Mouse (Mus musculus): ENCODE measurements at regions not wholly inside any gene's neighbourhood (a gene's known extent, or its start where the extent isn't known, plus 50 kb on each side); places are given as distances from the start of the nearest gene placed in this dataset.
A peak's percentile ranks its signal among the peaks of the same experiment; 100 is the strongest.
"Not testable (repeated sequence)": the region's sequence is repeated elsewhere in the genome, so short reads cannot be mapped to it uniquely, and the experiment has no call there.

DNA sequence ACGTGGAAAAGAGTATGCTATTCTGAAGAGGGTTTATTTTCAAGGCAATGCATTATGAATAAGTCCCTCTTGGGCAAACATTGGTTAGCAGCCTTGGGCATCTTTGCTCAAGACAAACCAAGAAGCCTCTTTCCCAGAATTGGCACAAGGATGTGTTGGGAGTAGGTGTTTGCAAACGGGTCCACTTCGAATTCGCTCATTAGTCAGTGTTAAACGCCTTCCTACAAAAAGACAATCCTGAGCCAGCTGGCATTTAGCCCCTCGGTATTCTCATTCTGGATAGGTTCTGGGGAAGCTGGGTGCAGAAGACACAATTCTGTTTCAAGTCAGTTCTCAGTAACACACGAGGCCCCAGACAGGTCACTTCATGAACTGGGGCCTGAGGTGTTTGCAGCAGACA lies 87.7 kb upstream of the Gmds start:
- Histone ChIP-seq H3K4me2 (ENCODE audit: low read depth, low read length) (no peak overlapping the region), H3K9ac (replicated peaks) (no peak overlapping the region), H3K4me3 (ENCODE audit: low read depth, low read length) (no peak overlapping the region), H3K27me3 (ENCODE audit: insufficient read depth, low read length) (no peaks in the 10 kb centered on the region), H3K9me3 (ENCODE audit: low read length) (no peaks in the 10 kb centered on the region), H3K27ac (ENCODE audit: low read depth) (no peak overlapping the region), H3K36me3 (replicated peaks; ENCODE audit: insufficient read depth, low read length) (no peaks in the 10 kb centered on the region), H3K4me1 (ENCODE audit: insufficient read depth) (no peaks in the 10 kb centered on the region)
- 75% methylated on average over 7 of the region's 7 CpGs for WGBS (ENCODE audit: insufficient replicate concordance)
- no peak for ATAC-seq
- DNase-seq, result no peak
- no peak for TF ChIP-seq EP300 (IDR thresholded peaks at IDR 0.05; ENCODE audit: low read depth)
- no peak for TF ChIP-seq CTCF (IDR thresholded peaks at IDR 0.05; ENCODE audit: low read depth)

GRCm38 (mm10) chr13:32424543-32424942 lies 86.0 kb upstream of the Gmds start:
- H3K27ac ChIP-seq (ENCODE audit: low read depth); ATAC-seq; H3K4me1 ChIP-seq (ENCODE audit: insufficient read depth); H3K9ac ChIP-seq (replicated peaks); H3K4me2 ChIP-seq (ENCODE audit: low read depth, low read length); H3K4me3 ChIP-seq (ENCODE audit: low read depth, low read length); H3K27me3 ChIP-seq (ENCODE audit: insufficient read depth, low read length); H3K36me3 ChIP-seq (replicated peaks; ENCODE audit: insufficient read depth, low read length); DNase-seq; H3K9me3 ChIP-seq (ENCODE audit: low read length): not testable (repeated sequence)
- 78% methylated on average over 9 of the region's 9 CpGs for WGBS (ENCODE audit: insufficient replicate concordance)

- 51% methylated on average over 2 of the region's 2 CpGs for WGBS (ENCODE audit: insufficient replicate concordance)
- Histone ChIP-seq H3K4me3 (ENCODE audit: low read depth, low read length) (no peak overlapping the region), H3K27ac (ENCODE audit: low read depth) (no peak overlapping the region), H3K9me3 (ENCODE audit: low read length) (no peaks in the 10 kb centered on the region), H3K36me3 (replicated peaks; ENCODE audit: insufficient read depth, low read length) (no peaks in the 10 kb centered on the region), H3K4me2 (ENCODE audit: low read depth, low read length) (no peak overlapping the region), H3K27me3 (ENCODE audit: insufficient read depth, low read length) (no peaks in the 10 kb centered on the region), H3K4me1 (ENCODE audit: insufficient read depth) (no peaks in the 10 kb centered on the region), H3K9ac (replicated peaks) (no peak overlapping the region)
- DNase-seq (no peak), ATAC-seq (no peak)
- TF ChIP-seq EP300 (IDR thresholded peaks at IDR 0.05; ENCODE audit: low read depth) (no peak), CTCF (IDR thresholded peaks at IDR 0.05; ENCODE audit: low read depth) (no peak)
Observed at GRCm38 (mm10) chr13:32422485-32422884, 83.9 kb upstream of the Gmds start.

DNA sequence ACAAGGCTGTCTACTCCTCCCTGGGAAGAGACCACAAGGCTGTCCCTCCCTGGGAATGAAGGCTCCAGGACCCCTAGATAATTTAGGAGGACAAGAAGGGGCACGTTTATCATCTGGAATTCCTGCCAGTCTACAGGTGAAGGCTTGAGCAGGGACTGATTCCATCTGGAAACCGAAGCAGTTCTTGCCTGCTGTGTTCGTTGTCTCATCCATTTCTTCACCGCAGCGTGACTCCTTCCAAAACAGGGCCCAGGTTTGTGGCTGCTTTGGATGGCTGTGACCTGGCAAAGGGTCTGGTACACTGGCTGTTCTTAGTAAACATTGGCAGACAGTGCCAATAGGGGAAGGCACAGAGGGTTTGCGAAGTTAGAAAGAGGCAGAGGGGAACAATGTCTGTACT lies 80.8 kb upstream of the Gmds start:
- no peak overlapping the region for H3K4me2 ChIP-seq (ENCODE audit: low read depth, low read length)
- H3K4me1 ChIP-seq (ENCODE audit: insufficient read depth), result no peaks in the 10 kb centered on the region
- ATAC-seq, result no peak
- H3K27ac ChIP-seq (ENCODE audit: low read depth), result no peak overlapping the region
- H3K36me3 ChIP-seq (replicated peaks; ENCODE audit: insufficient read depth, low read length), result no peaks in the 10 kb centered on the region
- H3K9me3 ChIP-seq (ENCODE audit: low read length), result no peaks in the 10 kb centered on the region
- WGBS (ENCODE audit: insufficient replicate concordance), result 63% methylated on average over 6 of the region's 6 CpGs
- TF ChIP-seq CTCF (IDR thresholded peaks at IDR 0.05; ENCODE audit: low read depth), result no peak
- TF ChIP-seq EP300 (IDR thresholded peaks at IDR 0.05; ENCODE audit: low read depth), result no peak
- H3K9ac ChIP-seq (replicated peaks), result no peak overlapping the region
- DNase-seq, result no peak
- no peaks in the 10 kb centered on the region for H3K27me3 ChIP-seq (ENCODE audit: insufficient read depth, low read length)
- H3K4me3 ChIP-seq (ENCODE audit: low read depth, low read length), result no peak overlapping the region

DNA sequence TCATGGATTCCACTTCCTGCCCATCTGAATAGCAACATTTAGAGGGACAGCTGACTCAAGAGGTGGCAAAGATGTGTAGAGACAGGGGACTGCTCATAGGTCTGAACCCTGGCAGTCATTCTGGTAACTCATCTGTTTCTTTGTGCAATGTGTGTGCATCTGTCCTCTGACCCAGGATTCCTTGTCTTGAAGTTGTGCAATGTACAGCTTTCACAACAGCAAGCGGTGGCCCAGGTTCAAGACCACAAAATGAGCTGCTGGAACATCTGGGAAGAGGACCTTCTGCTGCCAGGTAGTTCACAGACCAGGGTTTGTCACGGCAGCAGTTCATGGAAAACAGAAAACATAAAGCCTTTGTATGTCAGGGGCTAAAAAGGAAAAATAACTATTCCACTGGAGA lies 80.1 kb upstream of the Gmds start:
- H3K36me3 ChIP-seq (replicated peaks; ENCODE audit: insufficient read depth, low read length), result no peaks in the 10 kb centered on the region
- H3K9ac ChIP-seq (replicated peaks), result no peak overlapping the region
- no peaks in the 10 kb centered on the region for H3K4me1 ChIP-seq (ENCODE audit: insufficient read depth)
- no peaks in the 10 kb centered on the region for H3K27me3 ChIP-seq (ENCODE audit: insufficient read depth, low read length)
- H3K4me3 ChIP-seq (ENCODE audit: low read depth, low read length), result no peak overlapping the region
- DNase-seq (no peak), ATAC-seq (no peak)
- no peaks in the 10 kb centered on the region for H3K9me3 ChIP-seq (ENCODE audit: low read length)
- WGBS (ENCODE audit: insufficient replicate concordance), result 47% methylated on average over 2 of the region's 2 CpGs
- no peak overlapping the region for H3K4me2 ChIP-seq (ENCODE audit: low read depth, low read length)
- TF ChIP-seq EP300 (IDR thresholded peaks at IDR 0.05; ENCODE audit: low read depth) (no peak), CTCF (IDR thresholded peaks at IDR 0.05; ENCODE audit: low read depth) (no peak)
- no peak overlapping the region for H3K27ac ChIP-seq (ENCODE audit: low read depth)

- no peak for ATAC-seq
- H3K4me1 ChIP-seq (ENCODE audit: insufficient read depth), result no peaks in the 10 kb centered on the region
- no peaks in the 10 kb centered on the region for H3K36me3 ChIP-seq (replicated peaks; ENCODE audit: insufficient read depth, low read length)
- H3K27me3 ChIP-seq (ENCODE audit: insufficient read depth, low read length), result no peaks in the 10 kb centered on the region
- H3K9me3 ChIP-seq (ENCODE audit: low read length), result no peaks in the 10 kb centered on the region
- no peak overlapping the region for H3K4me3 ChIP-seq (ENCODE audit: low read depth, low read length)
- no peak for TF ChIP-seq CTCF (IDR thresholded peaks at IDR 0.05; ENCODE audit: low read depth)
- no peak for TF ChIP-seq EP300 (IDR thresholded peaks at IDR 0.05; ENCODE audit: low read depth)
- no peak overlapping the region for H3K9ac ChIP-seq (replicated peaks)
- DNase-seq, result no peak
- no peak overlapping the region for H3K27ac ChIP-seq (ENCODE audit: low read depth)
- no peak overlapping the region for H3K4me2 ChIP-seq (ENCODE audit: low read depth, low read length)
Observed at GRCm38 (mm10) chr13:32417907-32418306, 79.4 kb upstream of the Gmds start.

- Histone ChIP-seq H3K9me3 (ENCODE audit: low read length) (no peaks in the 10 kb centered on the region), H3K27ac (ENCODE audit: low read depth) (no peak overlapping the region), H3K9ac (replicated peaks) (no peak overlapping the region), H3K4me2 (ENCODE audit: low read depth, low read length) (no peak overlapping the region), H3K4me3 (ENCODE audit: low read depth, low read length) (no peak overlapping the region), H3K4me1 (ENCODE audit: insufficient read depth) (no peaks in the 10 kb centered on the region), H3K36me3 (replicated peaks; ENCODE audit: insufficient read depth, low read length) (no peaks in the 10 kb centered on the region), H3K27me3 (ENCODE audit: insufficient read depth, low read length) (no peaks in the 10 kb centered on the region)
- DNase-seq (peak; percentile 70), ATAC-seq (no peak)
- WGBS (ENCODE audit: insufficient replicate concordance), result 43% methylated on average over 14 of the region's 14 CpGs
- no peak for TF ChIP-seq EP300 (IDR thresholded peaks at IDR 0.05; ENCODE audit: low read depth)
- TF ChIP-seq CTCF (IDR thresholded peaks at IDR 0.05; ENCODE audit: low read depth), result peak; percentile 91
Observed at GRCm38 (mm10) chr13:32411287-32411935, 72.9 kb upstream of the Gmds start.

Measured in liver, postnatal 0 days (tissue).